Mouse (Mus musculus): ENCODE results near the gene Fcrl5. TPM values are rescaled to one million over a fixed set of nuclear protein-coding genes. Genes with fewer than 3 reads are reported as not detected.
"Not testable (repeated sequence)": the region's sequence is repeated elsewhere in the genome, so short reads cannot be mapped to it uniquely, and the experiment has no call there.

Gene Fcrl5
- polyA plus RNA-seq, 1 experiment from 2014 or later = not detected

- Histone ChIP-seq H3K9ac (no peak overlapping the region), H3K9me3 (replicated peaks) (no peaks in the 10 kb centered on the region), H3K4me1 (replicated peaks) (no peaks in the 10 kb centered on the region), H3K27me3 (no peaks in the 10 kb centered on the region), H3K27ac (replicated peaks) (no peak overlapping the region), H3K4me3 (replicated peaks) (no peak overlapping the region), H3K4me2 (no peak overlapping the region), H3K36me3 (replicated peaks) (no peaks in the 10 kb centered on the region)
- no peak for ATAC-seq (ENCODE audit: insufficient read depth)
- 60% methylated on average over 6 of the region's 6 CpGs for WGBS (ENCODE audit: insufficient replicate concordance)
Measured at GRCm38 (mm10) chr3:87443968-87444367, 8.4 kb downstream of the Fcrl5 start.

GRCm38 (mm10) chr3:87465454-87465853, 29.9 kb downstream of the Fcrl5 start:
- no peaks in the 10 kb centered on the region for H3K4me1 ChIP-seq (replicated peaks)
- H3K4me3 ChIP-seq (replicated peaks) = no peak overlapping the region
- H3K36me3 ChIP-seq (replicated peaks) = no peaks in the 10 kb centered on the region
- H3K27me3 ChIP-seq = no peaks in the 10 kb centered on the region
- no peak overlapping the region for H3K4me2 ChIP-seq
- no peaks in the 10 kb centered on the region for H3K9me3 ChIP-seq (replicated peaks)
- no peak overlapping the region for H3K9ac ChIP-seq
- H3K27ac ChIP-seq (replicated peaks) = no peak overlapping the region
- no peak for ATAC-seq (ENCODE audit: insufficient read depth)
- 43% methylated on average over 3 of the region's 3 CpGs for WGBS (ENCODE audit: insufficient replicate concordance)

GRCm38 (mm10) chr3:87467011-87467410, 31.4 kb downstream of the Fcrl5 start:
- no peak overlapping the region for H3K9ac ChIP-seq
- H3K4me1 ChIP-seq (replicated peaks) = no peaks in the 10 kb centered on the region
- WGBS (ENCODE audit: insufficient replicate concordance) = 45% methylated on average over 6 of the region's 6 CpGs
- no peaks in the 10 kb centered on the region for H3K27me3 ChIP-seq
- H3K27ac ChIP-seq (replicated peaks) = no peak overlapping the region
- H3K36me3 ChIP-seq (replicated peaks) = no peaks in the 10 kb centered on the region
- H3K4me2 ChIP-seq = no peak overlapping the region
- ATAC-seq (ENCODE audit: insufficient read depth) = no peak
- H3K9me3 ChIP-seq (replicated peaks) = no peaks in the 10 kb centered on the region
- no peak overlapping the region for H3K4me3 ChIP-seq (replicated peaks)

GRCm38 (mm10) chr3:87467416-87467815, 31.8 kb downstream of the Fcrl5 start:
- Histone ChIP-seq H3K4me1 (replicated peaks) (no peaks in the 10 kb centered on the region), H3K9me3 (replicated peaks) (no peaks in the 10 kb centered on the region), H3K4me2 (no peak overlapping the region), H3K4me3 (replicated peaks) (no peak overlapping the region), H3K36me3 (replicated peaks) (no peaks in the 10 kb centered on the region), H3K9ac (no peak overlapping the region), H3K27ac (replicated peaks) (no peak overlapping the region), H3K27me3 (no peaks in the 10 kb centered on the region)
- WGBS (ENCODE audit: insufficient replicate concordance) = 69% methylated on average over 9 of the region's 9 CpGs
- no peak for ATAC-seq (ENCODE audit: insufficient read depth)

- H3K9me3 ChIP-seq (replicated peaks); H3K36me3 ChIP-seq (replicated peaks); H3K4me1 ChIP-seq (replicated peaks); H3K9ac ChIP-seq; H3K4me3 ChIP-seq (replicated peaks); ATAC-seq (ENCODE audit: insufficient read depth); H3K27me3 ChIP-seq; H3K4me2 ChIP-seq; H3K27ac ChIP-seq (replicated peaks): not testable (repeated sequence)
- 58% methylated on average over 3 of the region's 3 CpGs for WGBS (ENCODE audit: insufficient replicate concordance)
Measured at GRCm38 (mm10) chr3:87477948-87478347, 42.4 kb downstream of the Fcrl5 start.

- not testable (repeated sequence) for H3K27ac ChIP-seq (replicated peaks); ATAC-seq (ENCODE audit: insufficient read depth); H3K9ac ChIP-seq; H3K9me3 ChIP-seq (replicated peaks); H3K4me3 ChIP-seq (replicated peaks); H3K27me3 ChIP-seq; H3K4me1 ChIP-seq (replicated peaks); H3K4me2 ChIP-seq; H3K36me3 ChIP-seq (replicated peaks)
- 67% methylated on average over 6 of the region's 6 CpGs for WGBS (ENCODE audit: insufficient replicate concordance)
Measured at GRCm38 (mm10) chr3:87478596-87478995, 43.0 kb downstream of the Fcrl5 start.

- not testable (repeated sequence) for H3K4me3 ChIP-seq (replicated peaks); H3K27ac ChIP-seq (replicated peaks); ATAC-seq (ENCODE audit: insufficient read depth); H3K9ac ChIP-seq; H3K4me2 ChIP-seq; H3K9me3 ChIP-seq (replicated peaks); H3K36me3 ChIP-seq (replicated peaks); H3K4me1 ChIP-seq (replicated peaks); H3K27me3 ChIP-seq
Measured at GRCm38 (mm10) chr3:87479230-87479629, 43.7 kb downstream of the Fcrl5 start.

- no peaks in the 10 kb centered on the region for H3K4me1 ChIP-seq (replicated peaks)
- no peaks in the 10 kb centered on the region for H3K27me3 ChIP-seq
- WGBS (ENCODE audit: insufficient replicate concordance) = 69% methylated on average over 4 of the region's 4 CpGs
- ATAC-seq (ENCODE audit: insufficient read depth) = no peak
- no peaks in the 10 kb centered on the region for H3K9me3 ChIP-seq (replicated peaks)
- no peak overlapping the region for H3K4me2 ChIP-seq
- no peak overlapping the region for H3K4me3 ChIP-seq (replicated peaks)
- H3K36me3 ChIP-seq (replicated peaks) = no peaks in the 10 kb centered on the region
- H3K9ac ChIP-seq = no peak overlapping the region
- no peak overlapping the region for H3K27ac ChIP-seq (replicated peaks)
Measured at GRCm38 (mm10) chr3:87487392-87487791, 51.8 kb downstream of the Fcrl5 start.

GRCm38 (mm10) chr3:87487911-87488310, 52.3 kb downstream of the Fcrl5 start:
- no peak overlapping the region for H3K4me3 ChIP-seq (replicated peaks)
- no peaks in the 10 kb centered on the region for H3K9me3 ChIP-seq (replicated peaks)
- no peaks in the 10 kb centered on the region for H3K4me1 ChIP-seq (replicated peaks)
- WGBS (ENCODE audit: insufficient replicate concordance) = 55% methylated on average over 2 of the region's 2 CpGs
- H3K36me3 ChIP-seq (replicated peaks) = no peaks in the 10 kb centered on the region
- no peak for ATAC-seq (ENCODE audit: insufficient read depth)
- no peak overlapping the region for H3K27ac ChIP-seq (replicated peaks)
- no peak overlapping the region for H3K4me2 ChIP-seq
- H3K9ac ChIP-seq = no peak overlapping the region
- H3K27me3 ChIP-seq = no peaks in the 10 kb centered on the region

GRCm38 (mm10) chr3:87498266-87498665, 62.7 kb downstream of the Fcrl5 start:
- H3K4me2 ChIP-seq = no peak overlapping the region
- no peak for ATAC-seq (ENCODE audit: insufficient read depth)
- no peaks in the 10 kb centered on the region for H3K36me3 ChIP-seq (replicated peaks)
- peaks cover 7% of the 10 kb centered on the region; the same call in 1 of the 2 replicates for H3K27me3 ChIP-seq
- H3K27ac ChIP-seq (replicated peaks) = no peak overlapping the region
- 63% methylated on average over 9 of the region's 9 CpGs for WGBS (ENCODE audit: insufficient replicate concordance)
- no peaks in the 10 kb centered on the region for H3K4me1 ChIP-seq (replicated peaks)
- H3K4me3 ChIP-seq (replicated peaks) = no peak overlapping the region
- H3K9me3 ChIP-seq (replicated peaks) = no peaks in the 10 kb centered on the region
- H3K9ac ChIP-seq = no peak overlapping the region

GRCm38 (mm10) chr3:87499072-87499471, 63.5 kb downstream of the Fcrl5 start:
- H3K27me3 ChIP-seq = peaks cover 9% of the 10 kb centered on the region
- H3K9ac ChIP-seq = no peak overlapping the region
- no peak overlapping the region for H3K4me3 ChIP-seq (replicated peaks)
- H3K36me3 ChIP-seq (replicated peaks) = no peaks in the 10 kb centered on the region
- ATAC-seq (ENCODE audit: insufficient read depth) = no peak
- no peaks in the 10 kb centered on the region for H3K4me1 ChIP-seq (replicated peaks)
- WGBS (ENCODE audit: insufficient replicate concordance) = 8% methylated on average over 3 of the region's 3 CpGs
- no peak overlapping the region for H3K27ac ChIP-seq (replicated peaks)
- no peak overlapping the region for H3K4me2 ChIP-seq
- H3K9me3 ChIP-seq (replicated peaks) = no peaks in the 10 kb centered on the region

- H3K9ac ChIP-seq = no peak overlapping the region
- no peak overlapping the region for H3K4me3 ChIP-seq (replicated peaks)
- H3K4me1 ChIP-seq (replicated peaks) = no peaks in the 10 kb centered on the region
- H3K9me3 ChIP-seq (replicated peaks) = no peaks in the 10 kb centered on the region
- ATAC-seq (ENCODE audit: insufficient read depth) = no peak
- H3K36me3 ChIP-seq (replicated peaks) = no peaks in the 10 kb centered on the region
- H3K4me2 ChIP-seq = no peak overlapping the region
- WGBS (ENCODE audit: insufficient replicate concordance) = 45% methylated on average over 24 of the region's 24 CpGs
- H3K27me3 ChIP-seq = peaks cover 11% of the 10 kb centered on the region
- no peak overlapping the region for H3K27ac ChIP-seq (replicated peaks)
Measured at GRCm38 (mm10) chr3:87500088-87501055, 64.8 kb downstream of the Fcrl5 start.
